Mouse (Mus musculus): Measurements from ENCODE around the gene Aldh1l1. TPM values are rescaled to one million over a fixed set of nuclear protein-coding genes. Genes with fewer than 3 reads are reported as not detected.

Aldh1l1 gene
- polyA plus RNA-seq, 1 experiment from 2014 or later, result 72.2 TPM

- Histone ChIP-seq H3K4me1 (ENCODE audit: control insufficient read depth, insufficient read depth, low read length) (peaks cover 10% of the 10 kb centered on the region), H3K36me3 (ENCODE audit: control insufficient read depth, insufficient read depth, low read length) (no peaks in the 10 kb centered on the region), H3K27me3 (ENCODE audit: control insufficient read depth, insufficient read depth, low read depth, low read length) (peaks cover 9% of the 10 kb centered on the region; the same call in 1 of the 2 replicates), H3K27ac (ENCODE audit: low read length) (no peak overlapping the region), H3K4me2 (ENCODE audit: low read length) (no peak overlapping the region), H3K4me3 (ENCODE audit: low read depth, low read length) (no peak overlapping the region), H3K9ac (ENCODE audit: low read depth, low read length) (no peak overlapping the region), H3K9me3 (replicated peaks; ENCODE audit: control insufficient read depth, low read length, poor library complexity, severe bottlenecking) (no peaks in the 10 kb centered on the region)
- 75% methylated on average over 2 of the region's 2 CpGs for WGBS
- ATAC-seq, result no peak
Measured at GRCm38 (mm10) chr6:90461181-90461580, 25.0 kb upstream of the Aldh1l1 start.

DNA sequence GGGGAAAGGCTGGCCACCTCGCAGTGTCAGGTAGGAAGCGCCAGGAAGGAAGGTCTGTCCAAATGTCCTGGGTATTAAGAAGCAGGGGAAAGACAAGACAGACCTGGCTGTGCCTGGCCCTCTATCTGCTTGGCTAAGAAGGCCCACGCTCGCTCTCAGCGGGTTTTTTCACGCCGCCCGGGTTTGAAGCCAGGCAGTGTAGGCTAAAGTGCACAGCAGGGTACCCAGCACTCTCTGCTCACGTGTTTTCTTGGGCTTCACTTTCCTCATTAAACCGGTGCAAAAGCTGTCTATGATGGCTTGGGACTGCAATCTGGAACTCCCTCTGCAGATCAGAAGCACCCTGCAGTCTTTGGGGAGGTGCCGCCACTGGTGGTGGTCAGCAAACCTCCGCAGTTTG lies 24.5 kb upstream of the Aldh1l1 start:
- peak overlapping the region; percentile 97 for H3K4me2 ChIP-seq (ENCODE audit: low read length)
- peak; percentile 6; the same call in 1 of the 2 replicates for ATAC-seq
- peaks cover 10% of the 10 kb centered on the region for H3K4me1 ChIP-seq (ENCODE audit: control insufficient read depth, insufficient read depth, low read length)
- WGBS, result 16% methylated on average over 12 of the region's 12 CpGs
- peaks cover 9% of the 10 kb centered on the region; the same call in 1 of the 2 replicates for H3K27me3 ChIP-seq (ENCODE audit: control insufficient read depth, insufficient read depth, low read depth, low read length)
- no peaks in the 10 kb centered on the region for H3K36me3 ChIP-seq (ENCODE audit: control insufficient read depth, insufficient read depth, low read length)
- H3K9me3 ChIP-seq (replicated peaks; ENCODE audit: control insufficient read depth, low read length, poor library complexity, severe bottlenecking), result no peaks in the 10 kb centered on the region
- peak overlapping the region; percentile 70 for H3K9ac ChIP-seq (ENCODE audit: low read depth, low read length)
- H3K27ac ChIP-seq (ENCODE audit: low read length), result no peak overlapping the region
- peak overlapping the region; percentile 74 for H3K4me3 ChIP-seq (ENCODE audit: low read depth, low read length)

GRCm38 (mm10) chr6:90462181-90462706 lies 24.0 kb upstream of the Aldh1l1 start, which contains the start of gene Klf15:
Gene Klf15, plus strand, starts transcription at chr6:90462576.
- Histone ChIP-seq H3K36me3 (ENCODE audit: control insufficient read depth, insufficient read depth, low read length) (no peaks in the 10 kb centered on the region), H3K9me3 (replicated peaks; ENCODE audit: control insufficient read depth, low read length, poor library complexity, severe bottlenecking) (no peaks in the 10 kb centered on the region), H3K4me1 (ENCODE audit: control insufficient read depth, insufficient read depth, low read length) (peaks cover 10% of the 10 kb centered on the region), H3K4me3 (ENCODE audit: low read depth, low read length) (peak within 1 kb of the TSS; percentile 74), H3K27me3 (ENCODE audit: control insufficient read depth, insufficient read depth, low read depth, low read length) (peaks cover 9% of the 10 kb centered on the region; the same call in 1 of the 2 replicates), H3K27ac (ENCODE audit: low read length) (peak within 1 kb of the TSS; percentile 70), H3K4me2 (ENCODE audit: low read length) (peak within 1 kb of the TSS; percentile 97), H3K9ac (ENCODE audit: low read depth, low read length) (peak within 1 kb of the TSS; percentile 70)
- peak; percentile 75 for ATAC-seq
- under 1% methylated on average over 70 of the region's 70 CpGs for WGBS

DNA sequence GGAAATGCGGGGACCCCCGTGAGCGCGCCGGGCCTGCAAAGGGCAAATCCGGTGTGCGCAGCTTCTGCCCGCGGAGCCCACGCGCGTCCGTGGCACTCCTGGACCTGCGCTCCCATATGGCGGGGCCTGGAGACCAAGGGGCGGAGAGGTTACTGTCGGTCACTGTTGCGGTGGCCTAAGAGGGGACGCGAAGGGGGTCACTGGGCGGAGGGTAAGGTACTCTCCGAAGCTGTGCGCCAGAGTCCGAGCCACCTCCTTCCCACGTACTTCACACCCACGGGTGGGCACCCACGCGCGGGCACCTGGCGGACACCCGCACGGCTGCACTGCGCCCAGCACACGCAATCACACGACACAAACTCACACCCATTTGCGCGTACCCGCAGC lies 23.4 kb upstream of the Aldh1l1 start:
- Histone ChIP-seq H3K4me1 (ENCODE audit: control insufficient read depth, insufficient read depth, low read length) (peaks cover 10% of the 10 kb centered on the region), H3K9me3 (replicated peaks; ENCODE audit: control insufficient read depth, low read length, poor library complexity, severe bottlenecking) (no peaks in the 10 kb centered on the region), H3K4me3 (ENCODE audit: low read depth, low read length) (peak overlapping the region; percentile 74), H3K4me2 (ENCODE audit: low read length) (peak overlapping the region; percentile 97), H3K27ac (ENCODE audit: low read length) (peak overlapping the region; percentile 70), H3K36me3 (ENCODE audit: control insufficient read depth, insufficient read depth, low read length) (no peaks in the 10 kb centered on the region), H3K9ac (ENCODE audit: low read depth, low read length) (peak overlapping the region; percentile 70), H3K27me3 (ENCODE audit: control insufficient read depth, insufficient read depth, low read depth, low read length) (peaks cover 9% of the 10 kb centered on the region; the same call in 1 of the 2 replicates)
- ATAC-seq, result peak; percentile 53; the same call in 1 of the 2 replicates
- 0% methylated on average over 38 of the region's 38 CpGs for WGBS

- ATAC-seq, result peak; percentile 79
- Histone ChIP-seq H3K4me2 (ENCODE audit: low read length) (peak overlapping the region; percentile 97), H3K36me3 (ENCODE audit: control insufficient read depth, insufficient read depth, low read length) (no peaks in the 10 kb centered on the region), H3K9ac (ENCODE audit: low read depth, low read length) (peak overlapping the region; percentile 70), H3K27ac (ENCODE audit: low read length) (peak overlapping the region; percentile 70), H3K4me3 (ENCODE audit: low read depth, low read length) (peak overlapping the region; percentile 74), H3K4me1 (ENCODE audit: control insufficient read depth, insufficient read depth, low read length) (peaks cover 10% of the 10 kb centered on the region), H3K9me3 (replicated peaks; ENCODE audit: control insufficient read depth, low read length, poor library complexity, severe bottlenecking) (no peaks in the 10 kb centered on the region), H3K27me3 (ENCODE audit: control insufficient read depth, insufficient read depth, low read depth, low read length) (peaks cover 9% of the 10 kb centered on the region; the same call in 1 of the 2 replicates)
- under 1% methylated on average over 31 of the region's 31 CpGs for WGBS
Measured at GRCm38 (mm10) chr6:90463228-90463862, 22.9 kb upstream of the Aldh1l1 start.

DNA sequence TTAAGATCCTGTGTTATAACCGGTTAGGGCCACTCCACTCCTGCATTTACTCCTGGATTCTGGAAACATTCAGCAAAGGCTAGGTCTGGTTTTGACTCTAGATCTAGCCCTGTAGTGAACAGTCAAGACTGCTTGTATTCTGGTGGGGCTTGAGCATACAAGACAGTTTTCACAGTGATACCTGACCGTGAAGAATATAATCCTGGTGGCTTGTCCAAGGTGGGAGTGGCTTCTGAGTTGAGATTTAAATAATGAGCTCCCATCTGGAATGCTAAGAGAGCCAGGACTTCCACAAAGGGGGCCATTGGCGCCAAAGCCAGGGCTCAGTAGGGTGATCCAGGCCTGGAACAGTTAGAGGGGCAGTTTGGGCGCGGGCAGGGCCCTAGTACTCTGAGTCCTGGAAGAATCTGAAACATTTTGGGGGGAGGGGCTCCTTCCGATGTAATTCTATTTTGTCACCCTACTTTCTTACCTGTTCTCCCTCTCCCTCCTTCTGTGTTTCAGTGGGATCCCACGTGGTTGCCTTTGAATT lies 22.3 kb upstream of the Aldh1l1 start:
- WGBS, result 39% methylated on average over 7 of the region's 7 CpGs
- Histone ChIP-seq H3K9ac (ENCODE audit: low read depth, low read length) (no peak overlapping the region), H3K4me2 (ENCODE audit: low read length) (peak overlapping the region; percentile 97), H3K4me3 (ENCODE audit: low read depth, low read length) (peak overlapping the region; percentile 74), H3K27me3 (ENCODE audit: control insufficient read depth, insufficient read depth, low read depth, low read length) (peaks cover 9% of the 10 kb centered on the region; the same call in 1 of the 2 replicates), H3K27ac (ENCODE audit: low read length) (no peak overlapping the region), H3K36me3 (ENCODE audit: control insufficient read depth, insufficient read depth, low read length) (no peaks in the 10 kb centered on the region), H3K9me3 (replicated peaks; ENCODE audit: control insufficient read depth, low read length, poor library complexity, severe bottlenecking) (no peaks in the 10 kb centered on the region), H3K4me1 (ENCODE audit: control insufficient read depth, insufficient read depth, low read length) (peaks cover 10% of the 10 kb centered on the region)
- ATAC-seq, result no peak; the same call in 1 of the 2 replicates

DNA sequence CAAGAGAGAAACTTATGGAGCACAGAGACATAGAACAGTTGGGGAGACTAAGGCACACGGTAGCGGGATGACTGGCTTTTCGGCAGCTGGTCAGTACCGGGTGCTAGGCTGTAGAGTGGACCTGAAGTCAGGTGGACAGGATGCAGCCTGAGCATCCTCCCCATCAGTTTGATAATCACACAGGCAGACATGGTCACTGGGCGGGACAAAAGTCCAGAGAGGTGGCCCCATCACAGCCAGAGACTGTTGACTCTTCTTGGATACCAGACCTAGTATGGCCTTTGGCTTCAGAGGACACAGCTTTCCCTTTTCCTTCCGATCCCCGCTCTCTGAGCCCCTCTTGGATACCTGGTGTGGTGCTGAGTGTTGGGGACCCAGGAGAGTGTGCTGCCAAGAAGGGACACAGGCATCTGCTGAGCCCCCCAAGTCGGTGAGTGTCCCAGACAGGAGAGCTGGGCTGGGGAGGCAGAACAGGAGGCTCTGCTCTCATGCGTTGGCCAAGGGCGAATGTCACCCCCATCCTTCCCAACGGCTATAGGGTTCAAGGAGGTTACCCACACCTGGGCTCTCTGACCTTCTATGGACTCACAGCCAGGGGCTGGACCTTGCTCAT lies 21.1 kb upstream of the Aldh1l1 start:
- H3K4me2 ChIP-seq (ENCODE audit: low read length), result no peak overlapping the region
- H3K4me3 ChIP-seq (ENCODE audit: low read depth, low read length), result no peak overlapping the region
- H3K9ac ChIP-seq (ENCODE audit: low read depth, low read length), result no peak overlapping the region
- no peaks in the 10 kb centered on the region for H3K9me3 ChIP-seq (replicated peaks; ENCODE audit: control insufficient read depth, low read length, poor library complexity, severe bottlenecking)
- H3K36me3 ChIP-seq (ENCODE audit: control insufficient read depth, insufficient read depth, low read length), result no peaks in the 10 kb centered on the region
- no peak for ATAC-seq
- peaks cover 9% of the 10 kb centered on the region; the same call in 1 of the 2 replicates for H3K27me3 ChIP-seq (ENCODE audit: control insufficient read depth, insufficient read depth, low read depth, low read length)
- WGBS, result 95% methylated on average over 11 of the region's 11 CpGs
- H3K4me1 ChIP-seq (ENCODE audit: control insufficient read depth, insufficient read depth, low read length), result peaks cover 10% of the 10 kb centered on the region
- no peak overlapping the region for H3K27ac ChIP-seq (ENCODE audit: low read length)

DNA sequence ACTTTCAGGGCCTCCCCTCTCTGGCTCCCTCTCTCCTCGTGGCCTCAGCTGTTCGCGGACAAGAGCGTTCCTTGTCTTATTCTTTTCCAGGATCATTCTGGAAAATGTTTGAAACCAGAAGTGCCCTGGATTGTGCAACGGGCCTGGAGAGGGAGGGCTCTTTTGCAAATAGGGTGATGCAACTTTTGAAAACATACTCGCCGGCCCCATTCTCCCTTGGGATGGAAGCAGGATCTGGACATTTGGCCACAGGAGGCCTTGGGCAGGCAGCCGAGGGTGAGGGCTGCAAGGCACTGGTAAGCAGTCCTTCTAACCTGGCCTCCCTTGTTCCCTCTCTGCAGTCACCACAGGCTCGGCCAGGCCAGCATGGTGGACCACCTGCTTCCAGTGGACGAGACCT lies 20.1 kb upstream of the Aldh1l1 start:
- no peak for ATAC-seq
- 86% methylated on average over 10 of the region's 10 CpGs for WGBS
- Histone ChIP-seq H3K9me3 (replicated peaks; ENCODE audit: control insufficient read depth, low read length, poor library complexity, severe bottlenecking) (no peaks in the 10 kb centered on the region), H3K36me3 (ENCODE audit: control insufficient read depth, insufficient read depth, low read length) (no peaks in the 10 kb centered on the region), H3K4me3 (ENCODE audit: low read depth, low read length) (no peak overlapping the region), H3K4me1 (ENCODE audit: control insufficient read depth, insufficient read depth, low read length) (peaks cover 10% of the 10 kb centered on the region), H3K9ac (ENCODE audit: low read depth, low read length) (no peak overlapping the region), H3K27ac (ENCODE audit: low read length) (no peak overlapping the region), H3K4me2 (ENCODE audit: low read length) (no peak overlapping the region), H3K27me3 (ENCODE audit: control insufficient read depth, insufficient read depth, low read depth, low read length) (peaks cover 3% of the 10 kb centered on the region; the same call in 1 of the 2 replicates)

Measured in midbrain, embryonic 16.5 days (tissue).